Mouse (Mus musculus): ENCODE measurements at regions not wholly inside any gene's neighbourhood (a gene's known extent, or its start where the extent isn't known, plus 50 kb on each side); places are given as distances from the start of the nearest gene placed in this dataset.

GRCm38 (mm10) chr16:51910046-51910445 lies 121.0 kb upstream of the Cblb start:
- DNase-seq (ENCODE audit: low spot score), result no peak

GRCm38 (mm10) chr16:51911109-51911765 lies 119.8 kb upstream of the Cblb start:
- DNase-seq (ENCODE audit: low spot score), result no peak

DNA sequence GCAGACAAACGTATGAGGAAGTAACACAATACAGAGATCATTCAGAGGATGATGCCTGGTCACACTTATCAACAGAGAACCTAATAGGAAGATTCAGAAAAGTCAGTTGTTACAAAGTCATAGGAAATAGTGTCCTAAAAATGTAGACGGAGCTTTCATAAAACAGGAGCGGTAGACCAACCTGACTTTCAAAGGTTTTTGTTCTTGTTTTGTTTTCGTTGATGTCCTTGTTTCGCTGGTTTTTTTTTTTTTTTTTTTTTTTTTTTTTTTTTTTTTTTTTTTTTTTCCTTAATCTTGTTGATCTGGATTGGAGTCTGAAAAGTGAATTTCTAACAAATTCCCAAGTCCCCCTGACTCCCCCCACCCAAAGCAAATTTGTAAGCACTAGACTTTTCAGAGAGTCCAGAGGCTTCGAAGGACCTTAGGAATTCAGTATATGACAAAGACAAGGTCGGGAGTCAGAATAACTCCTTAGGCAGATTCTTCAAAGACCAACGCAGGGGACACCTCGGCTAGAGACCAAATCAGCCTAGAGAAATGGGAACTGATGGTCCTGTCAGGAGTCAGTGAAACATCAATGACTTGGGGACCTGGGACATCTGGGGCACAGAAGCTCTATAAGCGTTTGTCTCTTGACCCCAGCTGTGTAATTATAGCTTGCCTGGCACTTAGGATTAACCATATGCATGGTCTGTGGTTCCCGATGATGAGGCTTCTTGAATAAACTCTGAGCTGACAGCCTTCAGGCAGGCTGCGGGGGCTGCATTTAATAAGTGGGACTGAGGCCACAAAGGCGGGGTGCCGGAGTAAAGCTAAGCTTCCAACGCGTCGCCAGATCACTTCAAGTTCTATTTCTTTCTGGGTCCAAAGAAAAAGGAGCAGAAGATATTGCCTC lies 115.7 kb upstream of the Cblb start:
- DNase-seq (ENCODE audit: low spot score), result no peak

- DNase-seq (ENCODE audit: low spot score), result no peak
Measured at GRCm38 (mm10) chr16:51915929-51916308, 115.1 kb upstream of the Cblb start.

DNA sequence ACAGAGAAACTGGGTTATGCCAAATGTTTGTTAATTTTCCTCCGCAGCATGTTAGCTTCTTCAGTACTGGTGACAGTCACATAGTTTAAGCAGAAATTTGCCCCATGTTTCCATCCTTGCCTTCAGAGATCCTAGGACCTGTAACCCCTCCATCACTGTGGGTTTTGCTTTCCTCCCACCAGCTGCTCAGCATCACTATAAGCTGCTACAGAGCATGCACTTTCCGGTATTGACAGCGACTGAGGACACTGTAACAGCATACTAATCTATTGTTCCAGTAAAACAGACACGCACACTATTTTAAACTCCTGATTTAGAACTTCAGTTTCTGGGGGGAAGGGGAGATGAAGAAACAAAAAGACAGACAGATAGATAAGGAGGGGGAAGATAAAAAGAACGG lies 114.7 kb upstream of the Cblb start:
- DNase-seq (ENCODE audit: low spot score), result no peak

DNA sequence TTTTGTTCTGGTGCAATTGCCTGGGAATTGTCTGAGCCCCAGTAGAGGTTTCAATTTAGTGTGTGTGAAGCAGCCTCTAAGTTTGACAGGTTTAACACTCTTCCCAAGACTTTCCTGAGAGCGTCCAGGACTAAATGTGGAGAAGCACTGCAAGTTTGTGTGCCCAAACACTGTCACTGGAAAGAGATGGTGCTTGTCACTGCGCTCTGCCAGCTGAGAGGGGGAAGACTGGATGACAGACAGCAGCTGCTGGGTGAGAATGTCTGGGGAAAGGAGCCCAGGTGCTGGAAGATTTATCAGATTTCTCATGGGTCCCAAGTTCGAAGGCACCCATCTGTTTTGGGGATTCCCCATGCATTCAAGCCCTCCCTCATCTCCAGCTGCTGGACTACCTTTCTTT lies 114.2 kb upstream of the Cblb start:
- DNase-seq (ENCODE audit: low spot score), result no peak

DNA sequence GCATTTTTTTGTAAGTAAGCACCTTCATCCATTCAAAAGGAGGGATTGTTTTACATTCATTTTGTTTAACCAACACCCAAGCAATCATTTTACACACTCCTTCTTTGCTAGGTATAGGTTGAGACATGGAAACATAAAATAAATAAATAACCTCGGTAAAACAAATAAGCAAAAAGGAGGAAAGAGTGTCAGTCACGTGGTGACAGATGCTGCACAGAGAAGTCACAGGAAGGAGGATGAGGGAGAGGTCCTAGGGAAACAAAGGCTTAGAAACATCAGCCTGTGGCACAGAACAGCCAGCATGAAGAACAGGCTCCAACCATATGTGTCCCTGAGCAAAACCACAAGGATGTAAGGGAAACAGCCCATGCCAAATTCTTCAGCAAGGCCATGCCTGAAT lies 113.5 kb upstream of the Cblb start:
- no peak for DNase-seq (ENCODE audit: low spot score)

GRCm38 (mm10) chr16:51921025-51921424 lies 110.0 kb upstream of the Cblb start:
- no peak for DNase-seq (ENCODE audit: low spot score)

DNA sequence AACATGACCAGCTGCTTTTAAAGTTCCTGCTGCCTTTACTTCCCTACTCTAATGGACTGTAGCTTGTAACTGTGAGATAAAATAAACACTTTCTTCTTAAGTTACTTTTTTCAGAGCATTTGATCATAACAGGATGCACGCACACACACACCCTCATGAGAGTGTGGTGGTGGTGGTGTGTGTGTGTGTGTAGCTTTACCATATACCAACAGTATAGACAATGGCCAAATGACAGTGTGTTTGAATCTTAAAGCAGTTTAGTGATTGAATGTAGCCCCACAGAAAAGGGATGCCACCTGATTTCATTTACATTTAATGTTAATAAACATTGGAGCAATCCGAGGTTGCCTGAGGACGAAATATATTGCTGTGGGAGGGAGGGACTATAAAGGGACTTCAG lies 108.4 kb upstream of the Cblb start:
- DNase-seq (ENCODE audit: low spot score), result no peak

DNA sequence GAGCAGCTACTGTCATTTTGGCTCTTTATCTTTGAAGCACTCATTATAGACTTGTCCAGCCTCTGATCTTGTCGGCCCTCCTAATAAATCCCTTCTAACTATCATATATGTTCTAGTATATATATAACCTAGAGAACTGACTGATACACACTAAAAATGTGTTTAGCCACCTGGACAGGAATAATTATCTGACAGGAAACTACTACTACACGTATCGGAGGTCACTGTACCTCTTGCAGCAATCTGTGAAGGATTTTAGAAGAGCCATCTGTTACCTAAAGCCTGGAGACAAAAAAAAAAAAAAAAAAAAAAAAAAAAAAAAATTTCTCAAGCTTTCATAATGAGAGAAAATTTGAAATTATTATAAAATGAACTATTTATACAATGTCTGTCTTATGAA lies 105.4 kb upstream of the Cblb start:
- no peak for DNase-seq (ENCODE audit: low spot score)

GRCm38 (mm10) chr16:51933122-51933521 lies 97.9 kb upstream of the Cblb start:
- DNase-seq (ENCODE audit: low spot score), result no peak

GRCm38 (mm10) chr16:51933965-51934364 lies 97.1 kb upstream of the Cblb start:
- no peak for DNase-seq (ENCODE audit: low spot score)

DNA sequence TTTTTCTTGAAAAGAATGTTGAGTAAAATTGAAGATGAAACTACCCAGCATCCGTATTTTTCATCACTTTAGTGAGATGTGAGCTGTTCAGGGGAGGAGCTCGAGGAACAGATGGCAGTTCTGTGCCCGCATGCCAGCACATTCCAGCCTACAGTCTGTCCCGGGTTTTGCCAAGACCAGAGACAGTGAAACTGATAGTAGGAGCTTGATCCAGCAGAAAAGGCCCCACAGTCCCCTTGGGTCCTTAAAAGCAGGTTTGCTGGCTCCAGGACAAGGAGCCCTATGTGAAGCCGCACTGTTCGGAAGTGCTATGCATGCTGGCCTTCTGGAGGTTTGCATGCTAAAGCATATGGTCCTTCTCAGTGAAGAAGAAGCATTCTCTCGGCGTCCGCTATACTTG lies 93.7 kb upstream of the Cblb start:
- DNase-seq (ENCODE audit: low spot score), result no peak

GRCm38 (mm10) chr16:51939061-51939460 lies 92.0 kb upstream of the Cblb start:
- no peak for DNase-seq (ENCODE audit: low spot score)

- DNase-seq (ENCODE audit: low spot score), result no peak
Measured at GRCm38 (mm10) chr16:51940574-51940973, 90.5 kb upstream of the Cblb start.

DNA sequence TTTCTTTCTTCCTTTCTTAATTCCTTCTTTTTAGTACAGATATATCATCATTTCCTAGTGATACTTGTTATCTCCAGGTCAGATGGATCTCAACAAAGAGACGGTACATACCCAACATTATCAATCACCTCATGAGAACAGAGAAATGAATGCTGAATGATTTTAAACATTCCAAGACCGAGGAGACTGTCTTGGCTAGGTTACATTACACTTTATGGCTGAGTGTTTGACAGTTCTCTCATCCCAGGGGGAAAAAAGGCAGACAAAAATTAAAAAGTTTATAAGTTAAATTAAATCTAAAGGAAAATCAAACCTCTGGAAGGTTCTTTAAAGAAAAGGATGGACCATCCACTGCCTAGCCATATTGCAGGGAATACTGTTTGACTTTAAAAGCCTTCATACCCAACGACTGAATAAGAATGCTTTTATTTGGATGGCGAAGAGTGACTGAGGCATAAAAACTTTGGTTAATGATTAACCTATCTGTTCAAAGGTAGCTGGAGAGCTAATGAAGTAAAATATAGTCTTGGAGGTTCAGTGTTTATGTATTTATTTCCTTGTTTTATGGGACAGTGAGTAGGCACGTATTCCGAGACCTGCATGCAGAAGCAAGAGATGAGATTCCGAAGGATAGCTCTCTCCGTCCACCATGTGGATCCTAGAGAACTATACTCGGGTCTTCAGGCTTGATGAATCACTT lies 88.4 kb upstream of the Cblb start:
- DNase-seq (ENCODE audit: low spot score), result no peak

- DNase-seq (ENCODE audit: low spot score), result no peak
Measured at GRCm38 (mm10) chr16:51967051-51967845, 63.8 kb upstream of the Cblb start.

All from lung, postnatal 25 days (tissue).